Mouse (Mus musculus): ENCODE results near the gene Morc3. TPM values are rescaled to one million over a fixed set of nuclear protein-coding genes. Genes with fewer than 3 reads are reported as not detected.

The Morc3 gene
- polyA plus RNA-seq, 1 experiment from 2014 or later: 32.7 TPM

GRCm38 (mm10) chr16:93893285-93893684, 61.4 kb downstream of the Morc3 start:
- Histone ChIP-seq H3K4me2 (replicated peaks) (no peak overlapping the region), H3K36me3 (peaks cover 55% of the 10 kb centered on the region), H3K27ac (no peak overlapping the region), H3K27me3 (no peaks in the 10 kb centered on the region), H3K9me3 (no peaks in the 10 kb centered on the region), H3K9ac (replicated peaks) (no peak overlapping the region), H3K4me1 (replicated peaks) (no peaks in the 10 kb centered on the region), H3K4me3 (replicated peaks) (no peak overlapping the region)
- no peak for ATAC-seq
- WGBS: 93% methylated on average over 5 of the region's 5 CpGs

GRCm38 (mm10) chr16:93903027-93903426, 71.1 kb downstream of the Morc3 start:
- H3K4me3 ChIP-seq (replicated peaks): no peak overlapping the region
- ATAC-seq: no peak
- no peaks in the 10 kb centered on the region for H3K9me3 ChIP-seq
- no peak overlapping the region for H3K27ac ChIP-seq
- H3K27me3 ChIP-seq: no peaks in the 10 kb centered on the region
- H3K36me3 ChIP-seq: peaks cover 23% of the 10 kb centered on the region
- 70% methylated on average over 6 of the region's 6 CpGs for WGBS
- no peaks in the 10 kb centered on the region for H3K4me1 ChIP-seq (replicated peaks)
- no peak overlapping the region for H3K9ac ChIP-seq (replicated peaks)
- H3K4me2 ChIP-seq (replicated peaks): no peak overlapping the region

DNA sequence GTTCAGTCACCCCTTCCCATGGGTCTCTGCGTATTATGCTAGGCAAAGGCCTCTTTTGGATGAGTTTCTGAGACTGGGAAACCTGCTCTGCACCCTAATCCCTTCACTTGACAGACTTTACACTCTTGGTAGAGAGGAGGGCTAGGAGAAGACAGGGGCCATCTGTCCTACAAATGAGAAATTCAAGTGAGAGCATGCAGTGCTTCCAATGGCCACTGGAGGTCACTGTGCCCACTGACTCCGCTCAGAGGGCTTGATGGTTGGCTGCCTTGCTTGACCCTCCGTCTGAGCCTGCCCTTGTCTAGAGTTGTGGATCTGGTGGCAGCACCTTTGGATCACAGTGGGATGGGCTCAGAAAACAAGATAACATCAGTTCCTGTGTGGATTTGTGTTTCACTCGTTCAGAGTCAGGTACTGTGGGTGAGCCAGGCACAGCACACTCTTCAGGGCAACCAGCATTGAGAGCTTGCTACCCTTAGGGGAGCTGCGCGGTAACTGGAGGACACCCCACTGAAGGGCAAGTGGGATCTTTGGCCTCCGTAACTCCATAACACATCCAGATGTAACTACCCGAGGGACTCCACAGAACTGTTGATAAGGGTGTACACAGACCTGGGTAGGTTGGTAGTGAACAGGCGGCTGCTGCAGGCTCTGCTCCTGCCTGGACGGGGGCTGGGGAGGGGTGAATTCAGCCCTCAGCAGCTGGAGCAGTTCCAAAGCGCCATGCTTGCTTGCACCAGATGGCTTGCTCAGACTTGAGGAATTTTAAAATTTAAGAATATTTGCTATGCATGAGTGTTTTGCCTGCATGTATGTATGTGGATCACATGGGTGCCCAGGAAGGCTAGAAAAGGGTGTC, 74.5 kb downstream of the Morc3 start:
- no peak overlapping the region for H3K4me2 ChIP-seq (replicated peaks)
- WGBS: 73% methylated on average over 11 of the region's 11 CpGs
- no peaks in the 10 kb centered on the region for H3K27me3 ChIP-seq
- ATAC-seq: peak; percentile 67
- no peak overlapping the region for H3K9ac ChIP-seq (replicated peaks)
- H3K4me3 ChIP-seq (replicated peaks): no peak overlapping the region
- no peaks in the 10 kb centered on the region for H3K4me1 ChIP-seq (replicated peaks)
- H3K9me3 ChIP-seq: no peaks in the 10 kb centered on the region
- peaks cover 3% of the 10 kb centered on the region for H3K36me3 ChIP-seq
- no peak overlapping the region for H3K27ac ChIP-seq

- 83% methylated on average over 5 of the region's 5 CpGs for WGBS
- H3K36me3 ChIP-seq: no peaks in the 10 kb centered on the region
- H3K9me3 ChIP-seq: no peaks in the 10 kb centered on the region
- no peaks in the 10 kb centered on the region for H3K27me3 ChIP-seq
- no peaks in the 10 kb centered on the region for H3K4me1 ChIP-seq (replicated peaks)
- no peak overlapping the region for H3K4me2 ChIP-seq (replicated peaks)
- no peak for ATAC-seq
- no peak overlapping the region for H3K27ac ChIP-seq
- H3K4me3 ChIP-seq (replicated peaks): no peak overlapping the region
- no peak overlapping the region for H3K9ac ChIP-seq (replicated peaks)
Measured at GRCm38 (mm10) chr16:93907761-93908160, 75.8 kb downstream of the Morc3 start.

GRCm38 (mm10) chr16:93908196-93908595, 76.3 kb downstream of the Morc3 start:
- Histone ChIP-seq H3K9ac (replicated peaks) (no peak overlapping the region), H3K27ac (no peak overlapping the region), H3K36me3 (no peaks in the 10 kb centered on the region), H3K4me1 (replicated peaks) (no peaks in the 10 kb centered on the region), H3K27me3 (no peaks in the 10 kb centered on the region), H3K4me2 (replicated peaks) (no peak overlapping the region), H3K9me3 (no peaks in the 10 kb centered on the region), H3K4me3 (replicated peaks) (no peak overlapping the region)
- no peak for ATAC-seq
- WGBS: 92% methylated on average over 8 of the region's 8 CpGs

DNA sequence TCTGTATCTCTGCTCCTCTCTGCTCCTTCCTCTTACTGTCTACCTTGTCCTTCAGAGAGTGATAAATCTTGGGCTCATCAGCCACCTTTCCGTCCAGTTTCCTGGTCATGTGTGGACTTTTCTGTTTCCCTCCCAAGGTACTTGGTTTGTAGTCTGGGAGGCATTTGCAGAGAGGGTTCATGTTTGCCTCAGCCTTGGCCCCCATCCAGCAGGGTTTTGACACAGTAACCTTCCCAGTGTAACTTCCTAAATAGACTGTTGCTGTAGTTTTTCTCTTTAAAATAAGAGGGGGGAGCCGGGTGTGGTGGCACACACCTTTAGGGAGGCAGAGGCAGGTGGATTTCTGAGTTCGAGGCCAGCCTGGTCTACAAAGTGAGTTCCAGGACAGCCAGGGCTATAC, 78.0 kb downstream of the Morc3 start:
- no peak overlapping the region for H3K4me2 ChIP-seq (replicated peaks)
- no peak overlapping the region for H3K4me3 ChIP-seq (replicated peaks)
- no peaks in the 10 kb centered on the region for H3K4me1 ChIP-seq (replicated peaks)
- H3K27ac ChIP-seq: no peak overlapping the region
- no peaks in the 10 kb centered on the region for H3K27me3 ChIP-seq
- WGBS: 92% methylated on average over 3 of the region's 3 CpGs
- ATAC-seq: no peak
- no peak overlapping the region for H3K9ac ChIP-seq (replicated peaks)
- no peaks in the 10 kb centered on the region for H3K36me3 ChIP-seq
- H3K9me3 ChIP-seq: no peaks in the 10 kb centered on the region

DNA sequence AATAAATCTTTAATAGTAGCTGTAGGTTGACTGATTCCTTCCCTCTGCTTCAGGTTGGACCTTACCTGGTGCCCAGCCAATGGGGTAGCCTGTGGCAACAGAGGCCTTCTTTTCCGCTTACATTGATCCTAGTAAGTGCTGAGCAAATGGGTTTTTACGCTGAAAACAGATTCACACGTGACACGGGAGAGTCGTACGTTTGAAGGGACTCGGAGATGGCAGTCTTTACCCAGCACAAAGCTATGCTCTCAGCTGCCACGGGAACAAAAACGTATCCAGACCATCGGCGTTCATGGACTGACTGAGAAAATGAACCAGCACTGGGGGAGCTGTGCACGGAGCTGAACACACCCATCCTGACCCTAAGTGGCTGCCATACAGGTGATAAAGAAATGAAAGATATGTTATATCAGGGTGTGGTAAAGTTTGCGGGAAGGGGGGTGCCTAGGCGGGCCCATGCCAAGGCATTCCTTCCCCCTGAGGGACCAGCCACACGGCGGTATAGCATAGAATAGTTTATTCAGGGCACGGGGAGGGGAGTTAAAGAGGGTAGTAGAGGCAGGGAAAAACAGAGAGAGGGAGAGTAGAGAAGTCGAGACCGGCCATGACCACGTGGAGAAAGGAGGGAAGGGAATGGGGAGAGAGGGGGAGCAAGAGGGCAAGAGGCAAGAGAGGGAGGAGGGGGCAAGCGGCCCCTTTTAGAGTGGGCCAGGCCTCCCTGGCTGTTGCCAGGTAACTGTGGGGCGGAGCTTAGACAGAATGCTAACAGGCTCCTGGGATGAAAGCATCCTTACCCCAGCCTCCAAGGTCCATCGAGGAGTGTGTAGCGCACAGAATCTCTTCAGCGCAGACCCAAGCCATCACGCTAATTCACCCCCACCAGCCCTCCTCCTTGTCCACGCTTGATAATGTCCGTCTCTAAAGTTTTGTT, 79.1 kb downstream of the Morc3 start:
- Histone ChIP-seq H3K27ac (no peak overlapping the region), H3K9ac (replicated peaks) (no peak overlapping the region), H3K4me2 (replicated peaks) (no peak overlapping the region), H3K4me3 (replicated peaks) (no peak overlapping the region), H3K27me3 (no peaks in the 10 kb centered on the region), H3K36me3 (no peaks in the 10 kb centered on the region), H3K9me3 (no peaks in the 10 kb centered on the region), H3K4me1 (replicated peaks) (no peaks in the 10 kb centered on the region)
- ATAC-seq: no peak
- 75% methylated on average over 28 of the region's 28 CpGs for WGBS

- Histone ChIP-seq H3K9ac (replicated peaks) (no peak overlapping the region), H3K36me3 (no peaks in the 10 kb centered on the region), H3K4me2 (replicated peaks) (no peak overlapping the region), H3K4me1 (replicated peaks) (no peaks in the 10 kb centered on the region), H3K27ac (no peak overlapping the region), H3K4me3 (replicated peaks) (no peak overlapping the region), H3K9me3 (no peaks in the 10 kb centered on the region), H3K27me3 (no peaks in the 10 kb centered on the region)
- ATAC-seq: no peak
- 86% methylated on average over 5 of the region's 5 CpGs for WGBS
Measured at GRCm38 (mm10) chr16:93912158-93912557, 80.2 kb downstream of the Morc3 start.

GRCm38 (mm10) chr16:93912808-93913207, 80.9 kb downstream of the Morc3 start:
- no peaks in the 10 kb centered on the region for H3K36me3 ChIP-seq
- H3K4me2 ChIP-seq (replicated peaks): no peak overlapping the region
- 78% methylated on average over 3 of the region's 3 CpGs for WGBS
- H3K4me1 ChIP-seq (replicated peaks): no peaks in the 10 kb centered on the region
- no peaks in the 10 kb centered on the region for H3K9me3 ChIP-seq
- ATAC-seq: no peak
- no peak overlapping the region for H3K9ac ChIP-seq (replicated peaks)
- no peak overlapping the region for H3K27ac ChIP-seq
- H3K27me3 ChIP-seq: no peaks in the 10 kb centered on the region
- no peak overlapping the region for H3K4me3 ChIP-seq (replicated peaks)

- no peak overlapping the region for H3K27ac ChIP-seq
- no peak overlapping the region for H3K9ac ChIP-seq (replicated peaks)
- ATAC-seq: no peak
- no peak overlapping the region for H3K4me3 ChIP-seq (replicated peaks)
- no peak overlapping the region for H3K4me2 ChIP-seq (replicated peaks)
- H3K9me3 ChIP-seq: no peaks in the 10 kb centered on the region
- peaks cover 5% of the 10 kb centered on the region for H3K4me1 ChIP-seq (replicated peaks)
- WGBS: 84% methylated on average over 10 of the region's 10 CpGs
- no peaks in the 10 kb centered on the region for H3K36me3 ChIP-seq
- H3K27me3 ChIP-seq: no peaks in the 10 kb centered on the region
Measured at GRCm38 (mm10) chr16:93913881-93914576, 82.1 kb downstream of the Morc3 start.

DNA sequence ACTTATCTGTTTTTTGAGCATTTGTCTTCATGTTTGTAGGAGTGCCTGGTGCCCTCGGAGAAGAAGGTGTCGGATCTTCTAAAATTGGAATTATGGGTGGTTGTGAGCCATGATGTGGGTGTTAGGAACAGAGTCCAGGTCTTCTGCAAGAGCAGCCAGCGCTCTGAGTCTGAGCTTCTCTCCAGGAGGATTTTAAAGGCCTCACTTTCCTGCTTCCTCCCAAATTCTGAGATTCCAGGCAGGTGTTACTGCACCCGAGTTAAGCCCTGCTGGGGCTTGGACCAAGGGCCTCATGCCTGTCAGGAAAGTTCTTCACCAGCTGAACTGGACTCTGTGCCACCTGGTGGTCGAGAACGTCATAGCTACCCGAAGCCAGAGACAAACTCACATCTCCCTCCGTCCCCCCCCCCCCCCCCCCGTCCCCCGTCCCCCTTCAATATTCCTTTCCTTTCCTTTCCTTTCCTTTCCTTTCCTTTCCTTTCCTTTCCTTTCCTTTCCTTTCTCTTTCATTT, 83.5 kb downstream of the Morc3 start:
- no peak overlapping the region for H3K4me2 ChIP-seq (replicated peaks)
- ATAC-seq: no peak
- H3K27ac ChIP-seq: no peak overlapping the region
- H3K4me3 ChIP-seq (replicated peaks): no peak overlapping the region
- WGBS: 34% methylated on average over 10 of the region's 10 CpGs
- no peaks in the 10 kb centered on the region for H3K27me3 ChIP-seq
- H3K36me3 ChIP-seq: no peaks in the 10 kb centered on the region
- H3K9ac ChIP-seq (replicated peaks): no peak overlapping the region
- H3K4me1 ChIP-seq (replicated peaks): peaks cover 5% of the 10 kb centered on the region
- no peaks in the 10 kb centered on the region for H3K9me3 ChIP-seq
